Mouse (Mus musculus) forebrain, embryonic 12.5 days (tissue): Measurements from ENCODE around the gene Gpsm2. TPM values are rescaled to one million over a fixed set of nuclear protein-coding genes. Genes with fewer than 3 reads are reported as not detected.

Experiments
- ATAC-seq: fragments of 200-750 bp; cut with Nextera tagmentation; 2 replicates; pipeline ENCODE4 v1.8.0; 2017; ENCODE audit warnings: moderate TSS enrichment; ENCODE audit not compliant: low FRiP score
- H3K27ac ChIP-seq: fragments of 300-500 bp; sonication (generic); 2 replicates; pipeline ENCODE4 v1.5.1; 2016; ENCODE audit warnings: mild to moderate bottlenecking
- H3K27me3 ChIP-seq: fragments of 300-500 bp; sonication (generic); 2 replicates; pipeline ENCODE4 v1.6.1; 2016; ENCODE audit warnings: mild to moderate bottlenecking
- H3K36me3 ChIP-seq: fragments of 300-500 bp; sonication (generic); replicated peaks from 2 replicates; pipeline ENCODE4 v1.6.1; 2016; ENCODE audit warnings: mild to moderate bottlenecking
- H3K4me1 ChIP-seq: fragments of 300-500 bp; sonication (generic); 2 replicates; pipeline ENCODE4 v1.6.1; 2016
- H3K4me2 ChIP-seq: fragments of 300-500 bp; sonication (generic); 2 replicates; pipeline ENCODE4 v1.6.1; 2016; ENCODE audit warnings: mild to moderate bottlenecking, moderate library complexity
- H3K4me3 ChIP-seq: fragments of 300-500 bp; sonication (generic); replicated peaks from 2 replicates; pipeline ENCODE4 v1.5.1; 2016; ENCODE audit warnings: mild to moderate bottlenecking
- H3K9ac ChIP-seq: fragments of 300-500 bp; sonication (generic); 2 replicates; pipeline ENCODE4 v1.6.1; 2016; ENCODE audit warnings: mild to moderate bottlenecking
- H3K9me3 ChIP-seq: fragments of 300-500 bp; sonication (generic); 2 replicates; pipeline ENCODE4 v1.6.1; 2016
- WGBS: fragments of 180-500 bp; shearing (Covaris S2); methylation state at CpG from one replicate; pipeline ENCODE4 v1.1.7; 2016; 5-methylcytosine and 5-hydroxymethylcytosine counted together
- polyA plus RNA-seq: library from polyadenylated mRNA; unstranded; fragments of >200 nt; fragmentation: Nextera tagmentation; extraction: Ambion mirVana; gene quantifications from 2 replicates; pipeline ENCODE4 v1.2.1, GENCODE M21; 2016

The Gpsm2 gene
- polyA plus RNA-seq, 1 experiment from 2014 or later, result 103 TPM

GRCm38 (mm10) chr3:108646036-108646435, 76.1 kb downstream of the Gpsm2 start:
- no peak overlapping the region for H3K4me2 ChIP-seq
- no peak overlapping the region for H3K27ac ChIP-seq
- H3K9me3 ChIP-seq, result no peaks in the 10 kb centered on the region
- H3K9ac ChIP-seq, result no peak overlapping the region
- no peak for ATAC-seq
- peaks cover 26% of the 10 kb centered on the region for H3K36me3 ChIP-seq
- H3K27me3 ChIP-seq, result no peaks in the 10 kb centered on the region
- no peaks in the 10 kb centered on the region for H3K4me1 ChIP-seq
- H3K4me3 ChIP-seq, result no peak overlapping the region
- 35% methylated on average over 7 of the region's 7 CpGs for WGBS

DNA sequence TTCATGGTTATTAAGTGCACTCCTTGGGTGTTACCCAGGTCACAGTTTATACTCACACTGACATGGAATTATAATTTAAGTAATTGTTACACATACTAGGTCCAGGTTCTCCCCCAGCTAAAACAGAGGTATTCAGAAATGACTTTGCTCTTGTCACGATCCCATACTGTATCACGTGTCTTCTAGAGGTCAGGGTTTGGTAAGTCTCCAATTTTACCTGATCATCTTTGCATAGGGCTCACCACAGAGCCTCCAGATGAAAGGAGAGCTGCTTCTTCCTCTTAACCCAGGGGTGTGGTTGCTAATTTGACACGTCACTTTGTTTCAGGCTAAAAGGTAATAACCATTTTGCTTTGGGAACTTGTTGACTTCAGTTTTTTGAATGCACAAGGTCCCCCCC, 77.3 kb downstream of the Gpsm2 start:
- Histone ChIP-seq H3K4me2 (no peak overlapping the region), H3K9me3 (no peaks in the 10 kb centered on the region), H3K9ac (no peak overlapping the region), H3K4me1 (no peaks in the 10 kb centered on the region), H3K27ac (no peak overlapping the region), H3K4me3 (no peak overlapping the region), H3K36me3 (peaks cover 26% of the 10 kb centered on the region), H3K27me3 (no peaks in the 10 kb centered on the region)
- 93% methylated on average over 3 of the region's 3 CpGs for WGBS
- ATAC-seq, result no peak

GRCm38 (mm10) chr3:108640998-108641397, 81.1 kb downstream of the Gpsm2 start:
- Histone ChIP-seq H3K4me3 (no peak overlapping the region), H3K4me2 (no peak overlapping the region), H3K4me1 (no peaks in the 10 kb centered on the region), H3K27me3 (no peaks in the 10 kb centered on the region), H3K27ac (no peak overlapping the region), H3K36me3 (peaks cover 39% of the 10 kb centered on the region), H3K9ac (no peak overlapping the region), H3K9me3 (no peaks in the 10 kb centered on the region)
- 90% methylated on average over 4 of the region's 4 CpGs for WGBS
- no peak for ATAC-seq

- H3K4me2 ChIP-seq, result no peak overlapping the region
- H3K4me1 ChIP-seq, result no peaks in the 10 kb centered on the region
- H3K27me3 ChIP-seq, result no peaks in the 10 kb centered on the region
- H3K9ac ChIP-seq, result no peak overlapping the region
- peaks cover 30% of the 10 kb centered on the region for H3K36me3 ChIP-seq
- H3K4me3 ChIP-seq, result no peak overlapping the region
- H3K9me3 ChIP-seq, result no peaks in the 10 kb centered on the region
- WGBS, result 62% methylated on average over 4 of the region's 4 CpGs
- no peak overlapping the region for H3K27ac ChIP-seq
- ATAC-seq, result no peak
These were observed 82.7 kb downstream of the Gpsm2 start for GRCm38 (mm10) chr3:108639412-108639811.

DNA sequence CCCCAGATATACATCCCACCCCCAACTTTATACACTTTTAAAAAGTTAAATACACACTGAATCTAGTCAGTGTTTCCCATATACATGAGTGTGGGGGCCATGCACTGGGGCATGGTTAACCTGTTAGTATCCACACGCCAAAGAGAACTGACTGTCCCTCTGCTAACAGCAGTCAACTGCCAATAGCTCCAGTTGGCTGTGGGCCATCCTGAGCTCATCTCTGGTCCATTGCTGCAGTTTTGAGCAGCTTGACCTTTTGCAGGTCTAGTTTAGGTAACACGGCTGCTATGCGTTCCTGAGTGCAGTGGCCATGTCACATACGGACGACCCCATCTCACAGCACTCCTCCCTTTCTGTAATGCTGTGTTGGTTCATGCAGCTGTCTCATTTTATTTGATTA, 87.3 kb downstream of the Gpsm2 start:
- no peak for ATAC-seq
- Histone ChIP-seq H3K27me3 (no peaks in the 10 kb centered on the region), H3K4me3 (no peak overlapping the region), H3K4me2 (no peak overlapping the region), H3K27ac (no peak overlapping the region), H3K9me3 (no peaks in the 10 kb centered on the region), H3K4me1 (no peaks in the 10 kb centered on the region), H3K9ac (no peak overlapping the region), H3K36me3 (peaks cover 23% of the 10 kb centered on the region; the same call in 1 of the 2 replicates)
- WGBS, result 93% methylated on average over 5 of the region's 5 CpGs

Other genes starting within 250 kb of the Gpsm2 start
- gene 1700013F07Rik, start 188.2 kb downstream of the Gpsm2 start, polyA plus RNA-seq, result 0.76 and 1.2 TPM in 2 replicates
- gene 5330417C22Rik, start 185.8 kb downstream of the Gpsm2 start, polyA plus RNA-seq, result 3.7 and 5.9 TPM in 2 replicates
- 59.4 and 65.8 TPM in 2 replicates for gene Tmem167b, start 159.8 kb downstream of the Gpsm2 start, polyA plus RNA-seq
- 55.7 and 58.5 TPM in 2 replicates for gene Taf13, start 150.6 kb downstream of the Gpsm2 start, polyA plus RNA-seq
- gene Wdr47, start 131.0 kb downstream of the Gpsm2 start, polyA plus RNA-seq, result 51.1 and 55.9 TPM in 2 replicates
- 65.5 and 71.0 TPM in 2 replicates for gene Clcc1, start 68.4 kb downstream of the Gpsm2 start, polyA plus RNA-seq
- gene Aknad1, start 17.3 kb upstream of the Gpsm2 start, polyA plus RNA-seq, result 0.04 TPM in 1 of 2 replicates, not detected in the other
- gene Stxbp3, start 118.2 kb upstream of the Gpsm2 start, polyA plus RNA-seq, result 21.3 and 23.1 TPM in 2 replicates
- 0.22 TPM in 1 of 2 replicates, not detected in the other for gene Fndc7, start 167.7 kb upstream of the Gpsm2 start, polyA plus RNA-seq
- gene Prpf38b, start 189.4 kb upstream of the Gpsm2 start, polyA plus RNA-seq, result 85.1 and 87.0 TPM in 2 replicates
- gene Henmt1, start 217.6 kb upstream of the Gpsm2 start, polyA plus RNA-seq, result 0.56 and 1.3 TPM in 2 replicates
- not detected in 2 replicates for gene Gm9857, start 218.1 kb upstream of the Gpsm2 start, polyA plus RNA-seq